Mouse (Mus musculus) limb, embryonic 14.5 days (tissue): ENCODE results near the gene Akap14. TPM values are rescaled to one million over a fixed set of nuclear protein-coding genes. Genes with fewer than 3 reads are reported as not detected.
"Not testable (repeated sequence)": the region's sequence is repeated elsewhere in the genome, so short reads cannot be mapped to it uniquely, and the experiment has no call there.

ENCODE experiments used
- ATAC-seq: fragments of 200-750 bp; cut with Nextera tagmentation; 2 replicates; pipeline ENCODE4 v1.8.0; 2017; ENCODE audit warnings: low read depth, moderate number of reproducible peaks, moderate TSS enrichment; ENCODE audit not compliant: low FRiP score
- DNase-seq: peaks from one replicate; pipeline ENCODE4 v3.0.0-alpha.2; 2015; ENCODE audit warnings: low spot score
- H3K27ac ChIP-seq: fragments of 300-500 bp; sonication (generic); replicated peaks from 2 replicates; pipeline ENCODE4 v1.5.1; 2014; ENCODE audit warnings: low read depth, mild to moderate bottlenecking, low read length, moderate library complexity, mixed read lengths
- H3K27me3 ChIP-seq: fragments of 300-500 bp; sonication (generic); 2 replicates; pipeline ENCODE4 v1.6.1; 2014; ENCODE audit warnings: low read length, mixed read lengths; ENCODE audit not compliant: control insufficient read depth, insufficient read depth
- H3K36me3 ChIP-seq: fragments of 300-500 bp; sonication (generic); 2 replicates; pipeline ENCODE4 v1.6.1; 2014; ENCODE audit warnings: mild to moderate bottlenecking, low read length, moderate library complexity, mixed read lengths; ENCODE audit not compliant: control insufficient read depth, insufficient read depth
- H3K4me1 ChIP-seq: fragments of 300-500 bp; sonication (generic); 2 replicates; pipeline ENCODE4 v1.6.1; 2014; ENCODE audit warnings: antibody characterized with exemption, low read length, mixed read lengths; ENCODE audit not compliant: control insufficient read depth, insufficient read depth
- H3K4me2 ChIP-seq: fragments of 300-500 bp; sonication (generic); replicated peaks from 2 replicates; pipeline ENCODE4 v1.6.1; 2014; ENCODE audit warnings: low read depth, mild to moderate bottlenecking, low read length, moderate library complexity; ENCODE audit not compliant: severe bottlenecking
- H3K4me3 ChIP-seq: fragments of 300-500 bp; sonication (generic); replicated peaks from 2 replicates; pipeline ENCODE4 v1.5.1; 2014; ENCODE audit warnings: low read length
- H3K9ac ChIP-seq: fragments of 300-500 bp; sonication (generic); 2 replicates; pipeline ENCODE4 v1.6.1; 2014; ENCODE audit warnings: mild to moderate bottlenecking, low read depth, low read length, moderate library complexity; ENCODE audit not compliant: severe bottlenecking
- H3K9me3 ChIP-seq: fragments of 300-500 bp; sonication (generic); 2 replicates; pipeline ENCODE4 v1.6.1; 2016; ENCODE audit warnings: low read length; ENCODE audit not compliant: control insufficient read depth
- POLR2A ChIP-seq: fragments of 200-500 bp; IDR thresholded peaks from 2 replicates; pipeline ENCODE4 v1.8.0; 2012; ENCODE audit warnings: inconsistent platforms, mild to moderate bottlenecking, moderate library complexity, borderline replicate concordance; ENCODE audit not compliant: insufficient read depth, insufficient read length; ENCODE audit errors: extremely low read depth
- WGBS: fragments of 180-500 bp; shearing (Covaris S2); extraction: QIAGEN DNeasy Blood & Tissue Kit; methylation state at CpG from one replicate; pipeline ENCODE4 v1.1.7; 2014; 5-methylcytosine and 5-hydroxymethylcytosine counted together
- polyA plus RNA-seq, 2 experiments: library from polyadenylated mRNA; depleted of rRNA in 1 of 2; stranded (reverse) in 1 of 2; unstranded in 1 of 2; fragments of >200 nt; fragmentation: Nextera tagmentation in 1 of 2; extraction: Ambion mirVana in 1 of 2; gene quantifications; 2 replicates each; pipeline versions ENCODE4 v1.2.1 to v1.2.3; 2012 to 2014

The Akap14 gene
- polyA plus RNA-seq, 2 experiments = not detected

DNA sequence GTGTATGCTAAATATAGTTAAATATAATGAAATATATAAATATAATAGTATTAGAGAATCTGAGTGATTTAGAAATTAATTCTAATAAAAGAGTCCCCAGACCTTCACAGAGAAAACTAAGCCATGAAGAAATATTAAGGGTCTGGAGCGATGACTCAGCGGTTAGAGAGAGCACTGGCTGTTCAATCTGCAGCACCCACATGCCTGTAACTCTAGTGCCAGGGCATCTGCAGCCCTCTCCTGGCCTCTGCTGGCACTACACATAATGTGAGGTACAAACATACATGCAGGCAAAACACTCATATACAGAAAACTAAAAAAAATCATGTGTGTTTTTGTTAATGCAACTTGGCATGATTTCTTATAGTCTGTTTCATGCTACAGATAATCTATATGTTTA lies 23.7 kb downstream of the Akap14 start:
- H3K27me3 ChIP-seq = no peaks in the 10 kb centered on the region
- TF ChIP-seq POLR2A = no peak
- DNase-seq (no peak), ATAC-seq (no peak)
- 97% methylated on average over 2 of the region's 2 CpGs for WGBS
- H3K4me3 ChIP-seq = no peak overlapping the region
- H3K36me3 ChIP-seq = peaks cover 3% of the 10 kb centered on the region
- H3K4me2 ChIP-seq = no peak overlapping the region
- no peaks in the 10 kb centered on the region for H3K9me3 ChIP-seq
- H3K27ac ChIP-seq = no peak overlapping the region
- no peaks in the 10 kb centered on the region for H3K4me1 ChIP-seq
- no peak overlapping the region for H3K9ac ChIP-seq

DNA sequence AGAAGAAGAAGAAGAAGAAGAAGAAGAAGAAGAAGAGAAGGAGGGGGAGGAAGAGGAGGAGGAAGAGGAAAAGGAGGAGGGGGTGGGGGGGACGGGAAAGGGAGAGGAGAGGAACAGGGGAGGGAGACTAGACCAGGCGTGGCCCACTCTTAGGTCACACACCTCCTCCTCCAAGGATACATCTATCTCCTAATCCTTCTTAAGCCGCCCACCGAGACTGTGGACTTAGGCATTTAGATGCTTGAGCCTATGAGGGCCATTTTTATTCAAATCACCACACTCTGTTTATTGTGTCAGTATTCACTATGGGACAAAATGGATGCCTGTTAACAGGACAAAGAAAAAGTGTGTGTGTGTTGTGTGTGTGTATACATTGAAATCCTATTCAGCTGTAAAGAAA lies 24.1 kb downstream of the Akap14 start:
- not testable (repeated sequence) for H3K4me1 ChIP-seq, H3K4me3 ChIP-seq, H3K27ac ChIP-seq, H3K9ac ChIP-seq, H3K36me3 ChIP-seq, DNase-seq, H3K27me3 ChIP-seq, H3K4me2 ChIP-seq, ATAC-seq, H3K9me3 ChIP-seq
- 83% methylated on average over 1 of the region's 4 CpGs for WGBS

- no peak for ATAC-seq
- H3K27me3 ChIP-seq = no peaks in the 10 kb centered on the region
- no peak overlapping the region for H3K27ac ChIP-seq
- H3K36me3 ChIP-seq = peaks cover 9% of the 10 kb centered on the region; the same call in 1 of the 2 replicates
- no peak for DNase-seq
- H3K4me2 ChIP-seq = no peak overlapping the region
- no peak overlapping the region for H3K9ac ChIP-seq
- H3K9me3 ChIP-seq = no peaks in the 10 kb centered on the region
- TF ChIP-seq POLR2A = no peak
- no peak overlapping the region for H3K4me3 ChIP-seq
- 88% methylated on average over 3 of the region's 3 CpGs for WGBS
- no peaks in the 10 kb centered on the region for H3K4me1 ChIP-seq
Observed at GRCm38 (mm10) chrX:37141732-37142131, 26.9 kb downstream of the Akap14 start.

DNA sequence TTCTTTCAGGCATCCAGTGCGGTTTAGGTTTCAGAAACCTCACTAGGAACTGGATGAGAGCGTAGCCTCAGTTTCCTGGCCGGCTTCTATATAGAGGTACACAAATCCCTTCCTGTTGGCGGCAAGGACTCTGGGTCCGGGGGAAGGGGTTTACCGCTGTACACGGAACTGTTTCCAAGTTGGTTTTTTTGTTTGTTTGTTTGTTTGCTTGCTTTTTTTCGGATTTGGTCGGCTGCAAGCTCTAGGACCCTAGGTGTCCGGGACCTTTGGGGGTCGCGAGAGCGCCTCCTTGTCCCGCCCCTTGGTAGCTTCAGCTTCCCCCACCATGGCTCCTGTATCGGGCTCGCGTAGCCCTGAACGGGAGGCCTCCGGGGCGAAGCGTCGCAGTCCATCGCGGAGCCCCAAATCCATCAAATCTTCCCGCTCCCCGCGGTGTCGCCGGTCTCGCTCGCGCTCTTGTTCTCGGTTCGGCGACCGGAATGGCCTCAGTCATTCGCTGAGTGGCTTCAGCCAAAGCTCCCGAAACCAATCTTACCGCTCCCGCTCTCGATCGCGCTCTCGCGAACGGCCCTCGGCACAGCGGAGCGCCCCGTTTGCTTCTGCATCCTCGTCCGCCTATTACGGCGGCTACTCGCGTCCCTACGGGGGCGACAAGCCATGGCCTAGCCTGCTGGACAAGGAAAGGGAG lies 41.8 kb downstream of the Akap14 start, which contains the start of gene Nkap:
TSS of gene Nkap (plus strand) at position 125 of the 688 bp plus-strand sequence.
- DNase-seq = peak; percentile 83
- Histone ChIP-seq H3K4me1 (0 out of 2 replicates have a peak, but pooled peaks cover 3% of the 10 kb centered on the region), H3K4me3 (peak within 1 kb of the TSS; percentile 57), H3K27me3 (no peaks in the 10 kb centered on the region), H3K27ac (peak within 1 kb of the TSS; percentile 65), H3K9ac (peak within 1 kb of the TSS; percentile 79), H3K4me2 (peak within 1 kb of the TSS; percentile 51), H3K9me3 (no peaks in the 10 kb centered on the region), H3K36me3 (no peaks in the 10 kb centered on the region)
- TF ChIP-seq POLR2A = no peak
- WGBS = 19% methylated on average over 49 of the region's 58 CpGs
- peak; percentile 91 for ATAC-seq

DNA sequence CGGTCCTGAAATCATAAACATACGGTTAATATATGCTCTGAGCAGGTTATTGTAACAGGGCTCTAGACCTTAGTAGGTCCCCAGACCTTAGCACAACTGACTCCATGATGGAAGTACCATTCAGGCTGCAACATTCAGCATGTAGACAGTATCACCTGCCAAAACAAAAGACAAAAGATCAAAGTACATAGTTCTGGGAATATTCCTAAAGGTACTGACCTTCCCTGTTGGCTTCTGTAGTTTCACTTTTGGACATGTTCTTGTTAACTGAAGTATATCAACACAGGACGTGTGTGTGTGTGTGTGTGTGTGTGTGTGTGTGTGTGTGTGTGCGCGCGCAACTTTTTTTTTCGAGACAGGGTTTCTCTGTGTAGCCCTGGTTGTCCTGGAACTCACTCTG lies 43.1 kb downstream of the Akap14 start:
- Histone ChIP-seq H3K4me1 (0 out of 2 replicates have a peak, but pooled peaks cover 3% of the 10 kb centered on the region), H3K4me2 (no peak overlapping the region), H3K36me3 (no peaks in the 10 kb centered on the region), H3K9me3 (no peaks in the 10 kb centered on the region), H3K27ac (no peak overlapping the region), H3K27me3 (no peaks in the 10 kb centered on the region), H3K4me3 (no peak overlapping the region), H3K9ac (no peak overlapping the region)
- no peak for ATAC-seq
- no peak for DNase-seq
- no peak for TF ChIP-seq POLR2A
- WGBS = 91% methylated on average over 7 of the region's 7 CpGs

- H3K27me3 ChIP-seq = no peaks in the 10 kb centered on the region
- no peaks in the 10 kb centered on the region for H3K4me1 ChIP-seq
- no peak overlapping the region for H3K27ac ChIP-seq
- H3K36me3 ChIP-seq = no peaks in the 10 kb centered on the region
- no peak overlapping the region for H3K4me2 ChIP-seq
- no peak for ATAC-seq
- no peak overlapping the region for H3K4me3 ChIP-seq
- no peak for TF ChIP-seq POLR2A
- no peak for DNase-seq
- H3K9ac ChIP-seq = no peak overlapping the region
- no peaks in the 10 kb centered on the region for H3K9me3 ChIP-seq
- 69% methylated on average over 5 of the region's 5 CpGs for WGBS
Observed at GRCm38 (mm10) chrX:37120212-37120611, 48.4 kb downstream of the Akap14 start.
